Mouse (Mus musculus) heart, postnatal 0 days (tissue): ENCODE data around the gene D17Wsu92e. TPM values are rescaled to one million over a fixed set of nuclear protein-coding genes. Genes with fewer than 3 reads are reported as not detected.

Source experiments
- ATAC-seq: fragments of 200-750 bp; cut with Nextera tagmentation; 2 replicates; pipeline ENCODE4 v1.8.0; 2017; ENCODE audit warnings: low read depth, moderate number of reproducible peaks, moderate library complexity; ENCODE audit not compliant: insufficient read depth
- DNase-seq: peaks from one replicate; pipeline ENCODE4 v3.0.0-alpha.2; 2016; ENCODE audit warnings: low spot score
- H3K27ac ChIP-seq: fragments of 300-500 bp; sonication (generic); 2 replicates; pipeline ENCODE4 v1.5.1; 2014; ENCODE audit warnings: low read depth, mild to moderate bottlenecking
- H3K27me3 ChIP-seq: fragments of 300-500 bp; sonication (generic); 2 replicates; pipeline ENCODE4 v1.6.1; 2014; ENCODE audit warnings: low read length, mixed read lengths; ENCODE audit not compliant: control insufficient read depth, insufficient read depth
- H3K36me3 ChIP-seq: fragments of 300-500 bp; sonication (generic); replicated peaks from 2 replicates; pipeline ENCODE4 v1.6.1; 2014; ENCODE audit warnings: low read length, mixed read lengths; ENCODE audit not compliant: control insufficient read depth, insufficient read depth
- H3K4me1 ChIP-seq: fragments of 300-500 bp; sonication (generic); 2 replicates; pipeline ENCODE4 v1.6.1; 2014; ENCODE audit warnings: antibody characterized with exemption; ENCODE audit not compliant: control insufficient read depth, insufficient read depth
- H3K4me2 ChIP-seq: fragments of 300-500 bp; sonication (generic); 2 replicates; pipeline ENCODE4 v1.6.1; 2014; ENCODE audit warnings: low read depth, mild to moderate bottlenecking, low read length, moderate library complexity
- H3K4me3 ChIP-seq: fragments of 300-500 bp; sonication (generic); 2 replicates; pipeline ENCODE4 v1.5.1; 2014; ENCODE audit warnings: low read depth, low read length
- H3K9ac ChIP-seq: fragments of 300-500 bp; sonication (generic); replicated peaks from 2 replicates; pipeline ENCODE4 v1.6.1; 2014; ENCODE audit warnings: low read depth, low read length, mixed read lengths
- H3K9me3 ChIP-seq: fragments of 300-500 bp; sonication (generic); replicated peaks from 2 replicates; pipeline ENCODE4 v1.6.1; 2016; ENCODE audit warnings: low read length; ENCODE audit not compliant: control insufficient read depth
- CTCF ChIP-seq: IDR thresholded peaks from 2 replicates; pipeline ENCODE4 v1.5.1; 2016; ENCODE audit warnings: antibody characterized with exemption, control low read depth, low read depth
- EP300 ChIP-seq: IDR thresholded peaks from 2 replicates; pipeline ENCODE4 v1.6.1; 2016; ENCODE audit warnings: antibody characterized with exemption, low read depth
- WGBS: fragments of 180-500 bp; shearing (Covaris S2); extraction: QIAGEN DNeasy Blood & Tissue Kit; methylation state at CpG from one replicate; pipeline ENCODE4 v1.1.7; 2014; 5-methylcytosine and 5-hydroxymethylcytosine counted together
- polyA plus RNA-seq: library from polyadenylated mRNA; unstranded; fragments of >200 nt; fragmentation: Nextera tagmentation; extraction: Ambion mirVana; gene quantifications from 2 replicates; pipeline ENCODE4 v1.2.1, GENCODE M21; 2015
- total RNA-seq: library from RNA; depleted of rRNA; stranded (reverse); fragments of >200 nt; gene quantifications from 2 replicates; pipeline ENCODE4 v1.2.3, GENCODE M21; 2014; ENCODE audit warnings: low replicate concordance

D17Wsu92e gene
- total and polyA plus RNA-seq, 2 experiments from 2014 or later, result 15.0 to 80.6 TPM

GRCm38 (mm10) chr17:27830411-27830810 lies 10.0 kb upstream of the D17Wsu92e start:
- 50% methylated on average over 7 of the region's 7 CpGs for WGBS
- Histone ChIP-seq H3K36me3 (no peaks in the 10 kb centered on the region), H3K27ac (no peak overlapping the region), H3K9me3 (no peaks in the 10 kb centered on the region), H3K27me3 (no peaks in the 10 kb centered on the region), H3K4me1 (0 out of 2 replicates have a peak, but pooled peaks cover 8% of the 10 kb centered on the region), H3K4me3 (no peak overlapping the region), H3K4me2 (no peak overlapping the region), H3K9ac (no peak overlapping the region)
- TF ChIP-seq EP300 (no peak), CTCF (peak; percentile 21; the same call in 1 of the 2 replicates)
- ATAC-seq, result no peak
- DNase-seq, result no peak

- WGBS, result 36% methylated on average over 6 of the region's 6 CpGs
- Histone ChIP-seq H3K9ac (no peak overlapping the region), H3K9me3 (no peaks in the 10 kb centered on the region), H3K27ac (no peak overlapping the region), H3K4me2 (peak overlapping the region; percentile 51), H3K27me3 (no peaks in the 10 kb centered on the region), H3K36me3 (no peaks in the 10 kb centered on the region), H3K4me3 (no peak overlapping the region), H3K4me1 (0 out of 2 replicates have a peak, but pooled peaks cover 8% of the 10 kb centered on the region)
- ATAC-seq (no peak), DNase-seq (no peak)
- TF ChIP-seq EP300 (no peak), CTCF (no peak)
These were observed 7.1 kb upstream of the D17Wsu92e start for GRCm38 (mm10) chr17:27827511-27827910.

- ATAC-seq, result 0 out of 2 replicates have a peak, but pooled peaks have one; percentile 31
These were observed 6.5 kb upstream of the D17Wsu92e start for GRCm38 (mm10) chr17:27826908-27827383.

GRCm38 (mm10) chr17:27825984-27826905 lies 5.8 kb upstream of the D17Wsu92e start:
- WGBS, result 4% methylated on average over 22 of the region's 22 CpGs
- peak; percentile 82 for ATAC-seq
- TF ChIP-seq CTCF (no peak), EP300 (no peak)

More at GRCm38 (mm10) chr17:27826908-27827383, 6.5 kb upstream of the D17Wsu92e start:
- H3K9ac ChIP-seq, result peak overlapping the region; percentile 24
- peak overlapping the region; percentile 34 for H3K4me3 ChIP-seq
- H3K27me3 ChIP-seq, result no peaks in the 10 kb centered on the region
- H3K36me3 ChIP-seq, result no peaks in the 10 kb centered on the region
- 3% methylated on average over 9 of the region's 9 CpGs for WGBS
- H3K27ac ChIP-seq, result peak overlapping the region; percentile 36
- no peaks in the 10 kb centered on the region for H3K9me3 ChIP-seq
- 0 out of 2 replicates have a peak, but pooled peaks cover 8% of the 10 kb centered on the region for H3K4me1 ChIP-seq
- peak; percentile 26 for DNase-seq
- TF ChIP-seq CTCF, result no peak
- TF ChIP-seq EP300, result no peak
- H3K4me2 ChIP-seq, result peak overlapping the region; percentile 51

GRCm38 (mm10) chr17:27825539-27825938 lies 5.1 kb upstream of the D17Wsu92e start:
- TF ChIP-seq EP300 (no peak), CTCF (no peak)
- Histone ChIP-seq H3K4me2 (peak overlapping the region; percentile 51; the same call in 1 of the 2 replicates), H3K4me3 (no peak overlapping the region), H3K9ac (no peak overlapping the region), H3K27me3 (no peaks in the 10 kb centered on the region), H3K9me3 (no peaks in the 10 kb centered on the region), H3K27ac (peak overlapping the region; percentile 36; the same call in 1 of the 2 replicates), H3K4me1 (peaks cover 14% of the 10 kb centered on the region; the same call in 1 of the 2 replicates), H3K36me3 (no peaks in the 10 kb centered on the region)
- 36% methylated on average over 3 of the region's 3 CpGs for WGBS
- ATAC-seq (no peak), DNase-seq (no peak)

More at GRCm38 (mm10) chr17:27825984-27826905, 5.8 kb upstream of the D17Wsu92e start:
- no peaks in the 10 kb centered on the region for H3K27me3 ChIP-seq
- peak overlapping the region; percentile 24 for H3K9ac ChIP-seq
- H3K4me1 ChIP-seq, result peaks cover 11% of the 10 kb centered on the region; the same call in 1 of the 2 replicates
- DNase-seq, result peak; percentile 85
- peak overlapping the region; percentile 34 for H3K4me3 ChIP-seq
- H3K27ac ChIP-seq, result peak overlapping the region; percentile 36
- H3K36me3 ChIP-seq, result no peaks in the 10 kb centered on the region
- peak overlapping the region; percentile 51 for H3K4me2 ChIP-seq
- no peaks in the 10 kb centered on the region for H3K9me3 ChIP-seq
